In the genomic region with DNA sequence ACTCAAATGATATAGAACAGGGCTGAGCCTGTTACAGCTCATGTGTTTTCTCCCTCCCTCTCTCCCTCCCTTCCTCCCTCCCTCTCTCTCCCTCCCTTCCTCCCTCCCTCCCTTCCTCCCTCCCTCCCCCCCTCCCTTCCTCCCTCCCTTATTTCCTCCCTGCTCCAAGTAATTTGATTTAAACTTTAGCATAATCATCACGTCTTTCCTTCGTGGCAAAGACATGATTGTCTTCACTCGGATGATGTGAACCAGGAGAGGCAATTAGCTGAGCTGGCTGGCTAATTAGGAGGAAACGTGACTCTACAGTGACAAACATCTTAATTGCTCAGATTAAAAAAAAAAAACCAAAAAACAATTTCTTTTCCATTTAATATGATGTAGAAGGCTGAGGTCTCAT, we compare ENCODE assay signal across 20 mouse cellular contexts. TPM values are rescaled to one million over a fixed set of nuclear protein-coding genes. Genes with fewer than 3 reads are reported as not detected.
DNase-seq lines count a peak whose midpoint lies in the region; ATAC-seq lines count a peak whose summit lies in the region.
"Had no signal": no experiment of that assay in that cellular context is flagged by ENCODE, and none has a peak within 500 bp of the region (broad histone marks: within the 10 kb centered on the region; RNA-seq: fewer than 3 reads in every experiment).

No protein-coding gene starts in this region.

- peak; percentile 44; the same call in 1 of the 2 replicates for ATAC-seq in embryonic facial prominence, embryonic 14.5 days (ENCODE audit: low read depth)
- ATAC-seq in forebrain, embryonic 14.5 days = peak; percentile 11; the same call in 1 of the 2 replicates
- ATAC-seq in CD4-positive, CD25-positive, alpha-beta regulatory T cell, adult 4 months = no peak
- ATAC-seq: hindbrain, embryonic 16.5 days; inflammation-experienced regulatory T-cells, adult 6 months; intestine, postnatal 0 days had no signal

- H3K27ac ChIP-seq in embryonic facial prominence, embryonic 14.5 days (replicated peaks; ENCODE audit: low read depth, low read length) = no peak overlapping the region
- H3K27ac ChIP-seq in forebrain, embryonic 14.5 days (ENCODE audit: low read depth, low read length) = no peak overlapping the region
- H3K27ac ChIP-seq: embryonic facial prominence, embryonic 12.5 days; heart, embryonic 13.5 days; hindbrain, embryonic 12.5 days had no signal

- no peaks in the 10 kb centered on the region for H3K36me3 ChIP-seq in embryonic facial prominence, embryonic 14.5 days (ENCODE audit: control insufficient read depth, insufficient read depth, low read length)
- no peaks in the 10 kb centered on the region for H3K36me3 ChIP-seq in forebrain, embryonic 14.5 days (ENCODE audit: control insufficient read depth, insufficient read depth, low read length)
- H3K36me3 ChIP-seq: embryonic facial prominence, embryonic 12.5 days; heart, embryonic 13.5 days; hindbrain, embryonic 12.5 days had no signal

- H3K9ac ChIP-seq in embryonic facial prominence, embryonic 14.5 days (ENCODE audit: low read depth, low read length) = no peak overlapping the region
- H3K9ac ChIP-seq in forebrain, embryonic 14.5 days (ENCODE audit: low read length) = no peak overlapping the region
- H3K9ac ChIP-seq: embryonic facial prominence, embryonic 12.5 days; heart, embryonic 13.5 days; hindbrain, embryonic 12.5 days had no signal

- no peaks in the 10 kb centered on the region for H3K9me3 ChIP-seq in embryonic facial prominence, embryonic 14.5 days (ENCODE audit: control insufficient read depth, low read length)
- H3K9me3 ChIP-seq in forebrain, embryonic 14.5 days (replicated peaks; ENCODE audit: control insufficient read depth, low read length) = no peaks in the 10 kb centered on the region
- H3K9me3 ChIP-seq: embryonic facial prominence, embryonic 12.5 days; heart, embryonic 13.5 days; hindbrain, embryonic 12.5 days had no signal

- no peaks in the 10 kb centered on the region for H3K27me3 ChIP-seq in embryonic facial prominence, embryonic 14.5 days (replicated peaks; ENCODE audit: control insufficient read depth, insufficient read depth, low read length)
- no peaks in the 10 kb centered on the region for H3K27me3 ChIP-seq in forebrain, embryonic 14.5 days (replicated peaks; ENCODE audit: control insufficient read depth, insufficient read depth, low read length)
- H3K27me3 ChIP-seq: embryonic facial prominence, embryonic 12.5 days; heart, embryonic 13.5 days; hindbrain, embryonic 12.5 days had no signal

- WGBS in embryonic facial prominence, embryonic 14.5 days = 28% methylated on average over 4 of the region's 4 CpGs
- 4% methylated on average over 4 of the region's 4 CpGs for WGBS in forebrain, embryonic 14.5 days

- no peaks in the 10 kb centered on the region for H3K4me1 ChIP-seq in embryonic facial prominence, embryonic 14.5 days (ENCODE audit: control insufficient read depth, insufficient read depth, low read length)
- H3K4me1 ChIP-seq in forebrain, embryonic 14.5 days (ENCODE audit: control insufficient read depth, insufficient read depth, low read length) = peaks cover 22% of the 10 kb centered on the region
- H3K4me1 ChIP-seq: embryonic facial prominence, embryonic 12.5 days had no signal

- H3K4me2 ChIP-seq in embryonic facial prominence, embryonic 14.5 days (ENCODE audit: low read depth, low read length) = no peak overlapping the region
- H3K4me2 ChIP-seq in forebrain, embryonic 14.5 days (ENCODE audit: low read length) = no peak overlapping the region
- H3K4me2 ChIP-seq: embryonic facial prominence, embryonic 12.5 days; heart, embryonic 13.5 days; hindbrain, embryonic 12.5 days had no signal

- H3K4me3 ChIP-seq in embryonic facial prominence, embryonic 14.5 days (ENCODE audit: low read depth, low read length) = no peak overlapping the region
- H3K4me3 ChIP-seq in forebrain, embryonic 14.5 days (ENCODE audit: low read depth, low read length) = no peak overlapping the region
- H3K4me3 ChIP-seq: embryonic facial prominence, embryonic 12.5 days; heart, embryonic 13.5 days; hindbrain, embryonic 12.5 days had no signal

- DNase-seq in heart, adult 11 months = peak; percentile 6
- no peak for DNase-seq in heart, postnatal 4 days
- DNase-seq in MN1 (ENCODE audit: low spot score) = peak; percentile 59
- DNase-seq in embryonic facial prominence, embryonic 14.5 days (ENCODE audit: low spot score) = no peak
- DNase-seq in forebrain, embryonic 14.5 days (ENCODE audit: low spot score) = peak; percentile 76
- DNase-seq in thymus, postnatal 25 days = no peak
- DNase-seq: adrenal gland, postnatal 10 days; cerebellum, adult 11-12 months; cerebellum, adult 9-10 months; cerebellum, postnatal 36 days; gastrocnemius, postnatal 25 days; heart, postnatal 36 days; kidney, adult 9 months had no signal

RNA-seq across cellular contexts. Expression of a gene that starts 55.0 kb away (rescaled TPM):
- 10 to 100 TPM; 78.3 to 79.5 TPM for total RNA-seq in heart, postnatal 4 days (2021)
- 37.8 and 39.9 TPM in 2 replicates for polyA plus RNA-seq in embryonic facial prominence, embryonic 14.5 days (2014; fragmentation: Nextera tagmentation; extraction: Ambion mirVana)
- polyA plus RNA-seq in forebrain, embryonic 14.5 days (2014; fragmentation: Nextera tagmentation; extraction: Ambion mirVana) = 7.2 and 9.0 TPM in 2 replicates
- 1 to 10 TPM; 2.3 to 3.2 TPM for polyA plus RNA-seq in CD4-positive, CD25-positive, alpha-beta regulatory T cell, adult 4 months (2017; shearing (Covaris generic))

Comparison
In these comparisons a context has a peak if more than half of its experiments do, and no peak if none do; other contexts are left out.
1. DNase-seq: peak in heart, adult 11 months (single experiment), MN1 (single experiment) and forebrain, embryonic 14.5 days (single experiment); none in heart, postnatal 4 days (single experiment), embryonic facial prominence, embryonic 14.5 days (single experiment) and thymus, postnatal 25 days (single experiment).